ENCODE assay signal across 13 mouse cellular contexts in the genomic region with DNA sequence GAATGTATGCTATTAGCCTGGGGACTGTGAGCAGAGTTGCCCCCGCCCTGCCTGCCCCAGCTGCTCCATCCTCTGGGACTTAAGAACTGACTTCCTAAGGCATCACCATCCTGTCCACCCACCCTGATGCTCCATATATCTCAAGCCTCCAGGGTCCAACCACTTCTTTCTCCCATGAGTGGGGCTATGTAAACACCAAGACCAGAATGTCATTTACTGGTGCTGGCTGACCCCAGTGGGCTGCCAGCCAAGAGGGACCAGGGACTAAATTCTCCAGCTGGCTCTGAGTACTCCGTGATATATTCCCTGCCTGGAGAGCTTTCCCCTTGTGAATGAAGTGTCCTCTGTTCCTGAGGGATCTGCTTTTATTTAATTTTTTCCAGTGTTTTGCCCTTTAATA. TPM values are rescaled to one million over a fixed set of nuclear protein-coding genes. Genes with fewer than 3 reads are reported as not detected.
DNase-seq lines count a peak whose midpoint lies in the region; ATAC-seq and TF ChIP-seq lines count a peak whose summit lies in the region.
"Had no signal": no experiment of that assay in that cellular context is flagged by ENCODE, and none has a peak within 500 bp of the region (broad histone marks: within the 10 kb centered on the region; RNA-seq: fewer than 3 reads in every experiment).

No protein-coding gene starts in this region.

- no peaks in the 10 kb centered on the region for H3K27me3 ChIP-seq in intestine, embryonic 15.5 days (replicated peaks)
- no peaks in the 10 kb centered on the region for H3K27me3 ChIP-seq in intestine, postnatal 0 days (replicated peaks; ENCODE audit: control insufficient read depth, insufficient read depth, low read length)
- no peaks in the 10 kb centered on the region for H3K27me3 ChIP-seq in heart, embryonic 16.5 days (ENCODE audit: control insufficient read depth, insufficient read depth, low read length)
- H3K27me3 ChIP-seq: forebrain, embryonic 12.5 days had no signal

- no peak overlapping the region for H3K4me3 ChIP-seq in intestine, embryonic 15.5 days (replicated peaks)
- H3K4me3 ChIP-seq in intestine, postnatal 0 days (ENCODE audit: low read depth, low read length) = no peak overlapping the region
- H3K4me3 ChIP-seq in heart, embryonic 16.5 days (ENCODE audit: low read length) = no peak overlapping the region
- H3K4me3 ChIP-seq: embryonic facial prominence, embryonic 10.5 days; forebrain, embryonic 12.5 days had no signal

- no peak overlapping the region for H3K4me2 ChIP-seq in intestine, embryonic 15.5 days (replicated peaks)
- H3K4me2 ChIP-seq in intestine, postnatal 0 days (replicated peaks; ENCODE audit: low read depth) = no peak overlapping the region
- H3K4me2 ChIP-seq in heart, embryonic 16.5 days (ENCODE audit: low read depth, low read length) = no peak overlapping the region
- H3K4me2 ChIP-seq: forebrain, embryonic 12.5 days had no signal

- no peak for TF ChIP-seq POLR2A in brain, embryonic 14.5 days (IDR thresholded peaks at IDR 0.05; ENCODE audit: borderline replicate concordance, extremely low read depth, insufficient read depth, insufficient read length, poor library complexity, severe bottlenecking)

- WGBS in intestine, embryonic 15.5 days = 47% methylated on average over 2 of the region's 2 CpGs
- WGBS in intestine, postnatal 0 days = 58% methylated on average over 2 of the region's 2 CpGs
- WGBS in heart, embryonic 16.5 days = 46% methylated on average over 2 of the region's 2 CpGs

- H3K9me3 ChIP-seq in intestine, embryonic 15.5 days = no peaks in the 10 kb centered on the region
- no peaks in the 10 kb centered on the region for H3K9me3 ChIP-seq in intestine, postnatal 0 days (ENCODE audit: control insufficient read depth)
- no peaks in the 10 kb centered on the region for H3K9me3 ChIP-seq in heart, embryonic 16.5 days (replicated peaks; ENCODE audit: control insufficient read depth, low read length)
- H3K9me3 ChIP-seq: embryonic facial prominence, embryonic 10.5 days; forebrain, embryonic 12.5 days had no signal

- H3K9ac ChIP-seq in intestine, embryonic 15.5 days = no peak overlapping the region
- no peak overlapping the region for H3K9ac ChIP-seq in intestine, postnatal 0 days (ENCODE audit: low read depth, low read length)
- H3K9ac ChIP-seq in heart, embryonic 16.5 days (ENCODE audit: low read length) = no peak overlapping the region
- H3K9ac ChIP-seq: forebrain, embryonic 12.5 days had no signal

- peak; percentile 70 for ATAC-seq in intestine, embryonic 15.5 days
- no peak for ATAC-seq in intestine, postnatal 0 days
- ATAC-seq in heart, embryonic 16.5 days (replicated peaks; ENCODE audit: extremely low read depth, insufficient read depth, low FRiP score) = peak; percentile 39; the same call in 1 of the 2 replicates
- no peak for ATAC-seq in granulocyte monocyte progenitor cell, adult 5-6 weeks (replicated peaks; ENCODE audit: poor library complexity, severe bottlenecking)

- no peak for TF ChIP-seq CTCF in intestine, postnatal 0 days (IDR thresholded peaks at IDR 0.05; ENCODE audit: low read depth)
- TF ChIP-seq CTCF in brain, embryonic 14.5 days (IDR thresholded peaks at IDR 0.05; ENCODE audit: borderline replicate concordance, extremely low read depth, insufficient read depth, insufficient read length) = no peak

- 0 out of 2 replicates have a peak overlapping the region, but pooled peaks have one; percentile 9 for H3K27ac ChIP-seq in intestine, embryonic 15.5 days
- H3K27ac ChIP-seq in intestine, postnatal 0 days (ENCODE audit: low read depth, low read length) = no peak overlapping the region
- peak overlapping the region; percentile 40; the same call in 1 of the 2 replicates for H3K27ac ChIP-seq in heart, embryonic 16.5 days (ENCODE audit: low read length)
- H3K27ac ChIP-seq: embryonic facial prominence, embryonic 10.5 days; forebrain, embryonic 12.5 days; macrophage had no signal

- peaks cover 7% of the 10 kb centered on the region; the same call in 1 of the 2 replicates for H3K4me1 ChIP-seq in intestine, embryonic 15.5 days (replicated peaks)
- no peaks in the 10 kb centered on the region for H3K4me1 ChIP-seq in intestine, postnatal 0 days (replicated peaks; ENCODE audit: control insufficient read depth, insufficient read depth, low read length)
- peaks cover 30% of the 10 kb centered on the region for H3K4me1 ChIP-seq in heart, embryonic 16.5 days (ENCODE audit: control insufficient read depth, insufficient read depth, low read length)
- H3K4me1 ChIP-seq: forebrain, embryonic 12.5 days had no signal

- peak; percentile 36 for DNase-seq in brain, embryonic 14.5 days (ENCODE audit: low read depth)
- peak; percentile 73 to 80 for DNase-seq in kidney, postnatal 4 days
- DNase-seq in liver = no peak
- DNase-seq: adrenal gland, postnatal 36 days; cerebellum, adult 8-10 months; retina, postnatal 1 day had no signal

- no peaks in the 10 kb centered on the region for H3K36me3 ChIP-seq in intestine, embryonic 15.5 days
- H3K36me3 ChIP-seq in intestine, postnatal 0 days (ENCODE audit: control insufficient read depth, insufficient read depth) = no peaks in the 10 kb centered on the region
- H3K36me3 ChIP-seq in heart, embryonic 16.5 days (ENCODE audit: control insufficient read depth, insufficient read depth) = no peaks in the 10 kb centered on the region
- H3K36me3 ChIP-seq: embryonic facial prominence, embryonic 10.5 days; forebrain, embryonic 12.5 days had no signal

RNA-seq across cellular contexts. Expression of gene Fam49a, which starts 37.4 kb away (rescaled TPM):
- 9.5 and 10.3 TPM in 2 replicates for polyA plus RNA-seq in intestine, embryonic 15.5 days (2015; fragmentation: Nextera tagmentation; extraction: Ambion mirVana)
- polyA plus RNA-seq in intestine, postnatal 0 days (2015; fragmentation: Nextera tagmentation; extraction: Ambion mirVana) = 4.2 and 4.4 TPM in 2 replicates
- 24.6 and 28.4 TPM in 2 replicates for polyA plus RNA-seq in brain, embryonic 14.5 days (2012; rRNA removed)
- 22.3 and 22.4 TPM in 2 replicates for polyA plus RNA-seq in heart, embryonic 16.5 days (2015; fragmentation: Nextera tagmentation; extraction: Ambion mirVana)
- total RNA-seq in granulocyte monocyte progenitor cell, adult 5-6 weeks (2014; fragmentation: Nextera tagmentation) = 6.4 and 9.3 TPM in 2 replicates
- 4.4 and 6.7 TPM in 2 replicates for total RNA-seq in granulocyte monocyte progenitor cell, adult 5-6 weeks (2017)

Comparison
In these comparisons a context has a peak if more than half of its experiments do, and no peak if none do; other contexts are left out.
1. ATAC-seq: peak in intestine, embryonic 15.5 days (single experiment) and heart, embryonic 16.5 days (single experiment); none in intestine, postnatal 0 days (single experiment) and granulocyte monocyte progenitor cell, adult 5-6 weeks (single experiment).